Mouse (Mus musculus) midbrain, embryonic 16.5 days (tissue): ENCODE results near the gene Actn4. TPM values are rescaled to one million over a fixed set of nuclear protein-coding genes. Genes with fewer than 3 reads are reported as not detected.

Experiments
- ATAC-seq: fragments of 200-750 bp; cut with Nextera tagmentation; 2 replicates; pipeline ENCODE4 v1.8.0; 2017; ENCODE audit warnings: moderate TSS enrichment
- H3K27ac ChIP-seq: fragments of 300-500 bp; sonication (generic); 2 replicates; pipeline ENCODE4 v1.5.1; 2014; ENCODE audit warnings: mild to moderate bottlenecking, low read length, mixed read lengths
- H3K27me3 ChIP-seq: fragments of 300-500 bp; sonication (generic); 2 replicates; pipeline ENCODE4 v1.6.1; 2014; ENCODE audit warnings: low read depth, low read length, mixed read lengths; ENCODE audit not compliant: control insufficient read depth, insufficient read depth
- H3K36me3 ChIP-seq: fragments of 300-500 bp; sonication (generic); 2 replicates; pipeline ENCODE4 v1.6.1; 2014; ENCODE audit warnings: mild to moderate bottlenecking, low read length, moderate library complexity, mixed read lengths; ENCODE audit not compliant: control insufficient read depth, insufficient read depth
- H3K4me1 ChIP-seq: fragments of 300-500 bp; sonication (generic); 2 replicates; pipeline ENCODE4 v1.6.1; 2014; ENCODE audit warnings: mild to moderate bottlenecking, low read length, mixed read lengths; ENCODE audit not compliant: control insufficient read depth, insufficient read depth
- H3K4me2 ChIP-seq: fragments of 300-500 bp; sonication (generic); 2 replicates; pipeline ENCODE4 v1.6.1; 2014; ENCODE audit warnings: mild to moderate bottlenecking, low read length, mixed read lengths
- H3K4me3 ChIP-seq: fragments of 300-500 bp; sonication (generic); 2 replicates; pipeline ENCODE4 v1.5.1; 2014; ENCODE audit warnings: low read depth, mild to moderate bottlenecking, low read length, moderate library complexity, mixed read lengths
- H3K9ac ChIP-seq: fragments of 300-500 bp; sonication (generic); 2 replicates; pipeline ENCODE4 v1.6.1; 2014; ENCODE audit warnings: low read depth, low read length, mixed read lengths
- H3K9me3 ChIP-seq: fragments of 300-500 bp; sonication (generic); replicated peaks from 2 replicates; pipeline ENCODE4 v1.6.1; 2014; ENCODE audit warnings: mild to moderate bottlenecking, low read length, mixed read lengths; ENCODE audit not compliant: control insufficient read depth, poor library complexity, severe bottlenecking
- WGBS: fragments of 180-500 bp; shearing (Covaris S2); extraction: QIAGEN DNeasy Blood & Tissue Kit; methylation state at CpG from one replicate; pipeline ENCODE4 v1.1.7; 2014; 5-methylcytosine and 5-hydroxymethylcytosine counted together
- polyA plus RNA-seq: library from polyadenylated mRNA; unstranded; fragments of >200 nt; fragmentation: Nextera tagmentation; extraction: Ambion mirVana; gene quantifications from 2 replicates; pipeline ENCODE4 v1.2.1, GENCODE M21; 2015

Actn4 gene
- polyA plus RNA-seq, 1 experiment from 2014 or later = 132 TPM

DNA sequence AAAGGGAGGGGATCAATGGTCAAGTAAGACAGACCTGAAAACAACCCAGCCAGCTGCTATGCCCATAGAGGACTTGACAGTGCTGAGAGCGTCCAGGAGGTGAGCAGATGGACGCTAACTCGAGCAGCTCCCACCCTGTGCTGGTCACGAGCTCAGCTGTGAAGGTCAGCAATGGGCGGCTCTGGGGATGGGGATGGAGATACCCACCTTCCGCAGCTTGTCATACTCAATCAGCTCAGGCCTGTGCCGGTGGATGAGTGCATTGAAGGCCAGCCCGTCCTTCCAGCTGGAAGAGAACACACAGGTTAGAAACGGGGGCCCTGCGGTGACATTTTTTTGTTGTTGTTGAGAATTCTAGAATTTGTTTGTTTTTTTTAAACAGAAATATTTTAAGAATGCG is 49.0 kb downstream of the Actn4 start:
- Histone ChIP-seq H3K9me3 (no peaks in the 10 kb centered on the region), H3K9ac (no peak overlapping the region), H3K27me3 (no peaks in the 10 kb centered on the region), H3K4me1 (no peaks in the 10 kb centered on the region), H3K4me2 (no peak overlapping the region), H3K27ac (no peak overlapping the region), H3K4me3 (no peak overlapping the region), H3K36me3 (peaks cover 40% of the 10 kb centered on the region)
- WGBS = 83% methylated on average over 11 of the region's 11 CpGs
- ATAC-seq = no peak

DNA sequence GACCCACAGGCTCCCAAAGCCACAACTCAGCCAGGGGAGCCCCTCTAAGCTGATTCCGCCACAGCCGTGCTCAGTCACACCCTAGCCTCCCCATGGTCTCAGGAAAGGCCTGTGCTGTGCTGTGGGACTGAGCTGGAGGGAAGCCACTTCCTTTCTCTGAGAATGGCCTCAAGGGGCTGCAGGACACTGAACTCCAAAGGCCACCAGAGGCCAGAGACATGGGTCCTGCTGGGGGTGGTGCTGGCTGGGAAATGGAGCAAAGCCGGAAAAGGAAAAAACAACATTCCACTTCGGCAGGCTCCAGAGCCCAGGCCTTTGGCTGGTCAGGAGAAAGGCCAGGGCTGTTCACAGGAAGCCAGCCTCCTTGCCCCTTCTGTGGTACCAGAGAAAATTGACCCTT is 50.5 kb downstream of the Actn4 start:
- WGBS = 86% methylated on average over 4 of the region's 4 CpGs
- Histone ChIP-seq H3K27me3 (no peaks in the 10 kb centered on the region), H3K4me2 (no peak overlapping the region), H3K9me3 (no peaks in the 10 kb centered on the region), H3K36me3 (peaks cover 41% of the 10 kb centered on the region), H3K4me1 (no peaks in the 10 kb centered on the region), H3K4me3 (no peak overlapping the region), H3K9ac (no peak overlapping the region), H3K27ac (no peak overlapping the region)
- ATAC-seq = no peak

DNA sequence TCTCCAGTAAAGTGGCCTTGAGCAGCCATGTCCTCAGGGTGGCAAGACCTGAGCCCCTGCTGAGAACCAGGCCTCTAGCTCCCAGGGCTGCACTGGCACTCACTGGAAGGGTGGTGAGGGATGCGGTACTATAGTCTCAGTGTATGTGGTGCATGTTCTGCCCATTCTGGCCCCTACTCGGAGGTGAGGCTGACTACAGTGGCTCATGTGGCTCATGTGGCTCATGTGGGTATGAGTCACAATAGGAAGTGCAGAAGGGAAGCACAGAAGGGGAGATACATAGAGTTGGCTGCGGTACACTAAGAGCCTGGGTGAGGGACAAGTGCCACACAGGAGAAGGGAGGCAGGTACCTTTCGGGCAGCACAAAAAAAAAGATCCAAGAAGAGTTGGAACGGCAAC is 54.9 kb downstream of the Actn4 start:
- Histone ChIP-seq H3K27ac (no peak overlapping the region), H3K27me3 (no peaks in the 10 kb centered on the region), H3K4me3 (no peak overlapping the region), H3K9ac (no peak overlapping the region), H3K4me2 (no peak overlapping the region), H3K9me3 (no peaks in the 10 kb centered on the region), H3K36me3 (peaks cover 57% of the 10 kb centered on the region), H3K4me1 (no peaks in the 10 kb centered on the region)
- ATAC-seq = no peak
- 91% methylated on average over 5 of the region's 5 CpGs for WGBS

DNA sequence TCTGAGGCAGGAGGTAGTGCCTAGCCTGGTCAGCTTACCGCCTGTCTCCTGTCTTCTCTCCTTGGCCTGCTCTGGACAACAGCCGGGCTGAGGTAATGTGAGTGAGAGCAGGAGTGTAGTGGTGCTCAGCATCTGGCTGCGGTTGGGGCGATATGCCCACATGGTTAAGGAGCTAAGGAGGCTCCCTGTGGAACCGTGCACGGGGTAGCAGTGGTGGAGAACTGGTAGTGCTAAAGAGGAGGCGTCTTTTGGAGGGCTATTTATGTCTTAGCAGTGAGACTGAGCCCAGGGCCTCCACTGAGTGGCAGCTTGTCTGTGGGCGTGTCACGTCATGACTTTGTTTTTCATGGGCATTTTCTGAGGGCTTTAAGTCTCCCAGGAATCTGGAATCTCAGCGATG is 58.4 kb downstream of the Actn4 start:
- Histone ChIP-seq H3K4me3 (no peak overlapping the region), H3K4me2 (no peak overlapping the region), H3K4me1 (no peaks in the 10 kb centered on the region), H3K27me3 (no peaks in the 10 kb centered on the region), H3K9ac (no peak overlapping the region), H3K36me3 (peaks cover 59% of the 10 kb centered on the region), H3K27ac (no peak overlapping the region), H3K9me3 (no peaks in the 10 kb centered on the region)
- 90% methylated on average over 10 of the region's 10 CpGs for WGBS
- ATAC-seq = no peak

DNA sequence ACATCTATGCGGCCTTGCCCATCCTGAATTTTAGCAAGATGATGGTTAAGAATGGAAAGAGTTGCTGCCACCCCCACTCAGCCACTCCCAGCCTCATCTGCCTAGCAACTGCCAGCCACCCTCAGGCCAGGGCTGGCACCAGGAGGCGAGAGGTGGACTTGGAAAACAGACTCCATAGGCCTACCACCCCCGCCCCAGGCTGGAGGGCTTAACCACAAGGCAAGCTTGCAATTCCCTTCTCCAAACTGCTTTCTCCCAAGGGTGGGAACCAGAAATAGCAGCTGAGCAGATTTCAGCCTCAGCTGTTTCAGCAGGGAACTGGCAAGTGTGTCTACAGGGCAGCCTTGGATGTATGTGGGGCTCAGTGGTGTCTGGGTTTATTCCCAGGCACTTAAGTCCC is 59.3 kb downstream of the Actn4 start:
- Histone ChIP-seq H3K27ac (no peak overlapping the region), H3K9ac (no peak overlapping the region), H3K9me3 (no peaks in the 10 kb centered on the region), H3K36me3 (peaks cover 68% of the 10 kb centered on the region), H3K4me3 (no peak overlapping the region), H3K4me1 (no peaks in the 10 kb centered on the region), H3K4me2 (no peak overlapping the region), H3K27me3 (no peaks in the 10 kb centered on the region)
- WGBS = 91% methylated on average over 3 of the region's 3 CpGs
- no peak for ATAC-seq

DNA sequence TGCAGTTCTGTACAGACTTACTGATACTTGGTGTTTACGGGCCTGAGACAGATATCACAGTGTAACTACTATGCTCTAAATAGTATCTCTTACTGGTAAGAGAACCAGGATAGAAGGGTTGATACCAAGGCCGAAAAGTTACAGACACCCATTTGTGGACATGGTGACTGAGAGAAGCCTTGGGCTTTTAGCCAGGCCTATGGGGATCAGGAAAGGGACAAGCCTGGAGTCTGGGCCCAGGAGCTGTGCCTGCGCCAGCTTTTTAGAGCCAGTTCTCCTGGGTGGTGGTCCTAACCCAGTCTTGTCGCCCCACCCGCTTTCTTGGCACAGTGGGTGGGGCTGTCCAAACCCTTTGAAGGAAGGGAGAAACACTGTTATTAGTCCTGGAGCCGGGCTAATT is 60.0 kb downstream of the Actn4 start:
- no peaks in the 10 kb centered on the region for H3K4me1 ChIP-seq
- no peaks in the 10 kb centered on the region for H3K27me3 ChIP-seq
- peaks cover 74% of the 10 kb centered on the region for H3K36me3 ChIP-seq
- 94% methylated on average over 6 of the region's 6 CpGs for whole genome bisulfite sequencing
- H3K9me3 ChIP-seq = no peaks in the 10 kb centered on the region
- no peak overlapping the region for H3K4me3 ChIP-seq
- no peak overlapping the region for H3K4me2 ChIP-seq
- no peak for ATAC-seq
- no peak overlapping the region for H3K27ac ChIP-seq
- no peak overlapping the region for H3K9ac ChIP-seq

DNA sequence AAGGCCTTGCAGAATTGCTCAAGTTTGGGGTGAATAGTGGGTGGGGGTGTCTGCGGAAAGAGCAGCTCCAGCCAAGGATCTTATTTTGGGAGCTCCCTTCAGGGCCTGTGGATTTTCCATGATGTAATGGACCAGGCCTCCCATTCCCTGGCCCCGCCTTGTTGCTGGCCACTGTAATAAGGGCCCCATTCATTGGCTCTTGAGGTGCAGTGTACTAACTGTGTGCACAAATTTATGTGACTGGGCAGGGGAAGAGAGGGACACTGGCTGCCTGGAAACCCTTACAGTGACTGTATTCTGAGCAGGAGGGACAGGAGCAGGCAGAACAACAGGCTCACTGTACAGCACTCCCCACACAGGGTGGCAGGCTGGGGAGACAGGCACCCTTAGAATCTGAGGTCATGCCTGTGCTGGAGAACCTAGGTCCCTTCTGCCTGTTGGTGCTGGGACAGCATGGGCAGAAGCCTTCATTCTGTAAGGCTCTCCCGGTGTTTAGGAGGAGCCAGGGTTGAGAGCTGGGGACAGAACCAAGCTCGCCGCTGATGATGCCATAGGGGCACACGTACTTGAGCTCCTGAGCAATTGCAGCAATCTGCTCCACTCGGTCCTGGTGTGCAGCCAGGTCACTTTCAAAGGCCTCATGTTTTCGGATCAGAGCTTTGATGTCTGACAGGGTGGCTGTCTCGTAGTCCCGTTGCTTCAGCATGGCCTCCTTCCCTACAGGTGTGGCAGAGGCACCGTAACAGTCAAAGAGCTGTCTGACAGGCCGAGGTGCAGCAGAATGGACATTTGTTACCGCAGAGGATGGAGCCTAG is 60.6 kb downstream of the Actn4 start:
- Histone ChIP-seq H3K36me3 (peaks cover 75% of the 10 kb centered on the region), H3K27ac (no peak overlapping the region), H3K9ac (no peak overlapping the region), H3K9me3 (no peaks in the 10 kb centered on the region), H3K4me3 (no peak overlapping the region), H3K4me2 (no peak overlapping the region), H3K4me1 (no peaks in the 10 kb centered on the region), H3K27me3 (no peaks in the 10 kb centered on the region)
- WGBS = 90% methylated on average over 13 of the region's 13 CpGs
- peak; percentile 36; the same call in 1 of the 2 replicates for ATAC-seq

DNA sequence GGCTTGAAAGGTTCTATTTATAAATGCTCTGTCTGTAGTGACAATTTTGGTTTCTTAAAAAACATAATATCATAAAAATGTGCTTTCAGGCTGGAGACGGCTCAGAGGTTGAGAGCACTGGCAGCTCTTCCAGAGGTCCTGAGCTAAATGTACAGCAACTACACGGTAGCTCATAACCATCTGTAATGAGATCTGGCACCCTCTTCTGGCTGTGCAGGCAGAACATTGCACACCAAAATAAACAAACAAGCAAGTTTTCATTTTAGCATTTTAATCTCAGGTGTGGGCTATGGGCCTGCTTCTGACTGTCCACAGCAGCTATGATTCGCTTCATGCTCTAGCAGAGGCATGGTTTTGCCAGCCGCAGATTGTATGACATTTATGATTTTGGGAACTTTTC is 62.2 kb downstream of the Actn4 start:
- no peak for ATAC-seq
- Histone ChIP-seq H3K27me3 (no peaks in the 10 kb centered on the region), H3K4me3 (no peak overlapping the region)

DNA sequence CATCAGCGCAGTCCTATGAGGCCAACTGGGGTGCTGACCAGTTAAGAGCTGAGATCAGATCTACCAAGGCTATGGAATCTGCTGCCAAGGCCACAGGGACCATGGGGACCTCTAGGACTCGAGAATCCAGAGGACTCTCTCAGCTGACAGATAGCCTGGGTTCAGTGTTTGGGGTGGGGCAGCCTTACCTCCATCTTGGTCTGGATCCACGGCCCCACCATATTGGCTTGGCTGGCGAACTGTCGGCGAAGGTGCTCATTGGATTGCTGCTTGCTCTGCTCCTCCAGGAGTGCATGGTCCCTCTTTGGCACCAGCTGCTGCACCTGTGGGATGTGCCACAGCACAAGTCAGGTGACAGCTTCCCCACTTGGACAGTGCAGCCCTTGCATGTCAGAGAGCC is 64.5 kb downstream of the Actn4 start:
- over 99% methylated on average over 6 of the region's 6 CpGs for WGBS

More for the DNA sequence above, 62.2 kb downstream of the Actn4 start:
- Histone ChIP-seq H3K36me3 (peaks cover 76% of the 10 kb centered on the region), H3K9ac (no peak overlapping the region), H3K4me1 (no peaks in the 10 kb centered on the region), H3K9me3 (no peaks in the 10 kb centered on the region), H3K27ac (no peak overlapping the region), H3K4me2 (no peak overlapping the region)
- WGBS = 87% methylated on average over 4 of the region's 4 CpGs

More for the DNA sequence above, 64.5 kb downstream of the Actn4 start:
- Histone ChIP-seq H3K4me3 (no peak overlapping the region), H3K4me2 (no peak overlapping the region), H3K9ac (no peak overlapping the region), H3K27ac (no peak overlapping the region), H3K27me3 (no peaks in the 10 kb centered on the region), H3K36me3 (peaks cover 67% of the 10 kb centered on the region), H3K4me1 (no peaks in the 10 kb centered on the region), H3K9me3 (no peaks in the 10 kb centered on the region)
- ATAC-seq = no peak
